Mouse (Mus musculus) erythroblast, embryonic 14.5 days (primary cell): ENCODE data around the gene Slc38a2.

Experiments used
- GATA1 ChIP-seq: IDR thresholded peaks from 2 replicates; pipeline ENCODE4 v1.6.1; 2012; ENCODE audit warnings: low read length, inconsistent platforms, mixed read lengths
- TAL1 ChIP-seq: IDR thresholded peaks from 3 replicates; pipeline ENCODE4 v1.6.1; 2012; ENCODE audit warnings: low read length, inconsistent platforms, mixed read lengths

- TF ChIP-seq GATA1 = no peak
- TF ChIP-seq TAL1 = no peak
These were observed 47.5 kb upstream of the Slc38a2 start for GRCm38 (mm10) chr15:96746986-96747385.
